Mouse (Mus musculus): ENCODE results near the gene A930033H14Rik.

A930033H14Rik gene

GRCm38 (mm10) chr10:69212542-69213440 lies at the start of gene A930033H14Rik:
A930033H14Rik (minus strand) TSS chr10:69213098.
- DNase-seq (ENCODE audit: low read depth, low spot score): peak; percentile 67

GRCm38 (mm10) chr10:69259929-69260328 lies 47.0 kb upstream of the A930033H14Rik start:
- DNase-seq (ENCODE audit: low read depth, low spot score): no peak

- DNase-seq (ENCODE audit: low read depth, low spot score): no peak
These were observed 46.3 kb upstream of the A930033H14Rik start for GRCm38 (mm10) chr10:69259161-69259560.

GRCm38 (mm10) chr10:69258588-69258987 lies 45.7 kb upstream of the A930033H14Rik start:
- no peak for DNase-seq (ENCODE audit: low read depth, low spot score)

GRCm38 (mm10) chr10:69257592-69258133 lies 44.8 kb upstream of the A930033H14Rik start:
- no peak for DNase-seq (ENCODE audit: low read depth, low spot score)

- DNase-seq (ENCODE audit: low read depth, low spot score): no peak
These were observed 42.7 kb upstream of the A930033H14Rik start for GRCm38 (mm10) chr10:69255594-69255993.

- no peak for DNase-seq (ENCODE audit: low read depth, low spot score)
These were observed 41.5 kb upstream of the A930033H14Rik start for GRCm38 (mm10) chr10:69254390-69254847.

GRCm38 (mm10) chr10:69253686-69254080 lies 40.8 kb upstream of the A930033H14Rik start:
- no peak for DNase-seq (ENCODE audit: low read depth, low spot score)

- DNase-seq (ENCODE audit: low read depth, low spot score): peak; percentile 39
These were observed 40.3 kb upstream of the A930033H14Rik start for GRCm38 (mm10) chr10:69253075-69253685.

GRCm38 (mm10) chr10:69252112-69253074 lies 39.5 kb upstream of the A930033H14Rik start:
- DNase-seq (ENCODE audit: low read depth, low spot score): no peak

- no peak for DNase-seq (ENCODE audit: low read depth, low spot score)
These were observed 38.4 kb upstream of the A930033H14Rik start for GRCm38 (mm10) chr10:69251254-69251653.

- no peak for DNase-seq (ENCODE audit: low read depth, low spot score)
These were observed 35.6 kb upstream of the A930033H14Rik start for GRCm38 (mm10) chr10:69248261-69249160.

- no peak for DNase-seq (ENCODE audit: low read depth, low spot score)
These were observed 34.6 kb upstream of the A930033H14Rik start for GRCm38 (mm10) chr10:69247311-69248033.

GRCm38 (mm10) chr10:69246762-69247161 lies 33.9 kb upstream of the A930033H14Rik start:
- no peak for DNase-seq (ENCODE audit: low read depth, low spot score)

GRCm38 (mm10) chr10:69245906-69246668 lies 33.2 kb upstream of the A930033H14Rik start:
- DNase-seq (ENCODE audit: low read depth, low spot score): no peak

- no peak for DNase-seq (ENCODE audit: low read depth, low spot score)
These were observed 32.3 kb upstream of the A930033H14Rik start for GRCm38 (mm10) chr10:69245151-69245550.

GRCm38 (mm10) chr10:69240530-69240929 lies 27.6 kb upstream of the A930033H14Rik start:
- DNase-seq (ENCODE audit: low read depth, low spot score): no peak

- no peak for DNase-seq (ENCODE audit: low read depth, low spot score)
These were observed 25.4 kb upstream of the A930033H14Rik start for GRCm38 (mm10) chr10:69238311-69238710.

- no peak for DNase-seq (ENCODE audit: low read depth, low spot score)
These were observed 24.9 kb upstream of the A930033H14Rik start for GRCm38 (mm10) chr10:69237781-69238180.
